Mouse (Mus musculus): Measurements from ENCODE around the gene Mis18bp1.

GRCm38 (mm10) chr12:65118968-65119367 lies 53.4 kb downstream of the Mis18bp1 start:
- no peak for TF ChIP-seq GATA1 (IDR thresholded peaks at IDR 0.05; ENCODE audit: borderline replicate concordance, low read length)
- no peak for TF ChIP-seq FLI1 (IDR thresholded peaks at IDR 0.05; ENCODE audit: low read length)
